Mouse (Mus musculus): Measurements from ENCODE around the gene Trf. TPM values are rescaled to one million over a fixed set of nuclear protein-coding genes. Genes with fewer than 3 reads are reported as not detected.

The Trf gene
- total RNA-seq, 1 experiment, result 9.6 TPM

DNA sequence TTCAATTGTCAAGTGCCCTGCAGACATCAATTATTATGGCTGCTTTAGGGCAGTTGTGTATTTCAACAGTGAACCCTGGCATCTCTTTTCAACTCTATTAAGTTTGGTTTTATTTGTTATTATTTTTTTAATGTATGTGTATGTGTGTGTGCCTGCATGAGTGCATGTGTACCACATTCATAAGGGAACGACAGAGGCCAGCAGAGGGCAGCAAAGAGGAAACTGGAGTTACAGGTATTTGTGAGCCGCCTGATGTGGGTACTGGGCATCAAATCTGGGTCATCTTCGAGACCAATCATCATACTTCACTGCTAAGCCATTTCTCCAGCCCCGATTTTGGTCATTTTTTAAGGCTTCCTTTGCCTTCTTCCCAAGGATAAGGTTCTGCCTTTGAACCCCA, 35.5 kb upstream of the Trf start:
- Histone ChIP-seq H3K9ac (ENCODE audit: insufficient read depth, low read depth, low read length, poor library complexity, severe bottlenecking) (no peak overlapping the region), H3K4me3 (ENCODE audit: insufficient read depth in 1 of 2, low read depth in 1 of 2, low read length in 2 of 2, poor library complexity in 1 of 2, severe bottlenecking in 1 of 2) (no peak overlapping the region), H3K27ac (ENCODE audit: insufficient read depth, low read depth, low read length, poor library complexity, severe bottlenecking) (no peak overlapping the region), H3K36me3 (ENCODE audit: control insufficient read depth, insufficient read depth, low read length, poor library complexity, severe bottlenecking) (no peaks in the 10 kb centered on the region), H3K4me1 (ENCODE audit: control insufficient read depth in 2 of 2, insufficient read depth in 2 of 2, low read length in 2 of 2, poor library complexity in 1 of 2) (no peaks in the 10 kb centered on the region), H3K9me3 (ENCODE audit: control insufficient read depth, insufficient read depth, low read depth, low read length) (no peaks in the 10 kb centered on the region)
- TF ChIP-seq MAFK (IDR thresholded peaks at IDR 0.05; ENCODE audit: insufficient read depth, low read depth, low read length), result no peak
- DNase-seq (ENCODE audit: low read depth, low spot score), result peak; percentile 22
- in situ Hi-C loops (cut with MboI; ENCODE audit: low sequenced_read_pairs in 2 of 2, unreplicated experiment in 2 of 2), result no loop called here

DNA sequence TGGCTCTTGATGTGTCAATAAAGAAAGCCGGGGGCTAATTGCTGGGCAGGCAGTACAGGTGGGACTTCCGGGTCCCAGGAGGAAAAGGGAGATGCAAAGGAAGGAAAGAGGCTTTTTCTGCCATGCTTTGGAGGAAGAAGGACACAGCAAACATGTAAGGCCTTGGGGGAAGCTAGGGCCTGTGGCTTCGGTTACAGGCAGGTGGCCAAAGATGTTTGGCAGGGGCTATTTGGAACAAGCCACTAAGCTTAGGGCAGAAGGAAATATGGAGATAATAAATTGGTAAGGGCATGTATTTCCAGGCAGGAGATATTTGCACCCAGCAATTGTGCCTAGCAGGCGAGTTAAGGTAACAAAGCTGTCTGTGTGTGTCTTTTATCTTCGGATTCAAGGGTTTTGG, 22.7 kb upstream of the Trf start:
- no peak overlapping the region for H3K9ac ChIP-seq (ENCODE audit: insufficient read depth, low read depth, low read length, poor library complexity, severe bottlenecking)
- no peak for DNase-seq (ENCODE audit: low read depth, low spot score)
- TF ChIP-seq CHD2 (IDR thresholded peaks at IDR 0.05; ENCODE audit: low read depth, low read length) (no peak), HCFC1 (IDR thresholded peaks at IDR 0.05; ENCODE audit: borderline replicate concordance, insufficient read depth, low read length) (no peak), ZNF384 (IDR thresholded peaks at IDR 0.05; ENCODE audit: low read depth, low read length) (no peak), MAFK (IDR thresholded peaks at IDR 0.05; ENCODE audit: insufficient read depth, low read depth, low read length) (no peak), ZC3H11A (IDR thresholded peaks at IDR 0.05; ENCODE audit: borderline replicate concordance, low read depth, low read length) (no peak)
- H3K27ac ChIP-seq (ENCODE audit: insufficient read depth, low read depth, low read length, poor library complexity, severe bottlenecking), result no peak overlapping the region
- H3K36me3 ChIP-seq (ENCODE audit: control insufficient read depth, insufficient read depth, low read length, poor library complexity, severe bottlenecking), result no peaks in the 10 kb centered on the region
- no peaks in the 10 kb centered on the region for H3K4me1 ChIP-seq (ENCODE audit: control insufficient read depth in 2 of 2, insufficient read depth in 2 of 2, low read length in 2 of 2, poor library complexity in 1 of 2)
- no peak overlapping the region for H3K4me3 ChIP-seq (ENCODE audit: insufficient read depth in 1 of 2, low read depth in 1 of 2, low read length in 2 of 2, poor library complexity in 1 of 2, severe bottlenecking in 1 of 2)
- in situ Hi-C loops (cut with MboI; ENCODE audit: low sequenced_read_pairs in 2 of 2, unreplicated experiment in 2 of 2), result no loop called here
- H3K9me3 ChIP-seq (ENCODE audit: control insufficient read depth, insufficient read depth, low read depth, low read length), result no peaks in the 10 kb centered on the region

DNA sequence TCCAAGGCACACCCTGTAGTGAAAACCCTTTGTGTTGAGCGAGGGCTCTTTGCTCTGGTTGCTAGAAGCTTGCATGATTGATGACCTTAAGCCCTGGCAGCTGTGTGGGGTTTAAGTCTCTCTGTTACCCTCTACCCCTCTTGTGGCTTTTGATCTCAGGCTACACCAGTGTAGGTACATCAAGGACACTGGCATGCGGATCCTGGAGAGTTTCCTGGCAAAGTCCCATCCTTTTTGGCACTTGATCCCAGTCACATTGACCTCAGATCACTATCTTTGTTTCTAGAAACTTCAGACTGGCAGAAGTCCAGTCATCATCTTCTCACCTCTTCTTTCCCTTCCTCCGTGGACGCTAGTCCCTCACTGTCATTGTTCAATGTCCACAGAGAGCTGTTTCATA, 18.4 kb upstream of the Trf start:
- Histone ChIP-seq H3K9ac (ENCODE audit: insufficient read depth, low read depth, low read length, poor library complexity, severe bottlenecking) (no peak overlapping the region), H3K27ac (ENCODE audit: insufficient read depth, low read depth, low read length, poor library complexity, severe bottlenecking) (no peak overlapping the region), H3K4me3 (ENCODE audit: insufficient read depth in 1 of 2, low read depth in 1 of 2, low read length in 2 of 2, poor library complexity in 1 of 2, severe bottlenecking in 1 of 2) (no peak overlapping the region), H3K4me1 (ENCODE audit: control insufficient read depth in 2 of 2, insufficient read depth in 2 of 2, low read length in 2 of 2, poor library complexity in 1 of 2) (no peaks in the 10 kb centered on the region), H3K36me3 (ENCODE audit: control insufficient read depth, insufficient read depth, low read length, poor library complexity, severe bottlenecking) (no peaks in the 10 kb centered on the region), H3K9me3 (ENCODE audit: control insufficient read depth, insufficient read depth, low read depth, low read length) (no peaks in the 10 kb centered on the region)
- in situ Hi-C loops (cut with MboI; ENCODE audit: low sequenced_read_pairs in 2 of 2, unreplicated experiment in 2 of 2), result no loop called here
- DNase-seq (ENCODE audit: low read depth, low spot score), result no peak
- TF ChIP-seq ZC3H11A (IDR thresholded peaks at IDR 0.05; ENCODE audit: borderline replicate concordance, low read depth, low read length) (no peak), HCFC1 (IDR thresholded peaks at IDR 0.05; ENCODE audit: borderline replicate concordance, insufficient read depth, low read length) (no peak), CHD2 (IDR thresholded peaks at IDR 0.05; ENCODE audit: low read depth, low read length) (no peak), MAFK (IDR thresholded peaks at IDR 0.05; ENCODE audit: insufficient read depth, low read depth, low read length) (no peak), ZNF384 (IDR thresholded peaks at IDR 0.05; ENCODE audit: low read depth, low read length) (no peak)

DNA sequence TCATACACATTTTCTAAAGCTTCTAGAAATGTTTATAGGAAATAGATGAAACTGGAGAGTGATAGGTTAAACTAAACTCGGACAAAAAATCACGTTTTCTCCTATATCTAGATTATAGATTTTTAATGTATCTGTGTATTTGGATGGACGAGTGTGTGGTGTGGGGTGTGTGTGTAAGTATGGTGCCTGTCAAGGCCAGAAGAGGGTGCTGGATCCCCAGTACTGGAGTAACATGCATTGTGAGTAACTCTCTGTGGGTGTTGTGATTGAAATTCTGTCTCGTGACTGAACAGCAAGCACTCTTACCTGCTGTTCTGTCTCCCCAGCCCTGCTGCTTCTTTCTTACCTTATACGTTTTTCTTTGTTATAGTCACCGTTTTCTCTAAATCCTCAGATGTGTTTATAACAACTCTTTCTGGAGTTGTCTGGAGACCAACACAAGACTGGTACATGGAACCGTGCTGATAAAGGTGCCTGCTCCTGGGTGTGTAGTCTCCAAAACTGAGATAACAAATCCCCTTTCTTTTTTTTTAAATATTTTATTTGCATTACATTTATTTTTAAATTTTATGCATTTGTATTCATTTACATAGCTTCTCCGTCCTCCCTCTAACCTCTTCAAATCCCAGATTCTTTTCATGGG, 16.4 kb upstream of the Trf start:
- DNase-seq (ENCODE audit: low read depth, low spot score), result no peak
- no peak for TF ChIP-seq CHD2 (IDR thresholded peaks at IDR 0.05; ENCODE audit: low read depth, low read length)
- no peak for TF ChIP-seq MAFK (IDR thresholded peaks at IDR 0.05; ENCODE audit: insufficient read depth, low read depth, low read length)
- no peak for TF ChIP-seq ZNF384 (IDR thresholded peaks at IDR 0.05; ENCODE audit: low read depth, low read length)
- no peak for TF ChIP-seq HCFC1 (IDR thresholded peaks at IDR 0.05; ENCODE audit: borderline replicate concordance, insufficient read depth, low read length)
- TF ChIP-seq ZC3H11A (IDR thresholded peaks at IDR 0.05; ENCODE audit: borderline replicate concordance, low read depth, low read length), result no peak
- in situ Hi-C loops (cut with MboI; ENCODE audit: low sequenced_read_pairs in 2 of 2, unreplicated experiment in 2 of 2), result no loop called here
- no peaks in the 10 kb centered on the region for H3K9me3 ChIP-seq (ENCODE audit: control insufficient read depth, insufficient read depth, low read depth, low read length)
- no peaks in the 10 kb centered on the region for H3K4me1 ChIP-seq (ENCODE audit: control insufficient read depth in 2 of 2, insufficient read depth in 2 of 2, low read length in 2 of 2, poor library complexity in 1 of 2)
- H3K9ac ChIP-seq (ENCODE audit: insufficient read depth, low read depth, low read length, poor library complexity, severe bottlenecking), result no peak overlapping the region
- no peak overlapping the region for H3K27ac ChIP-seq (ENCODE audit: insufficient read depth, low read depth, low read length, poor library complexity, severe bottlenecking)
- H3K36me3 ChIP-seq (ENCODE audit: control insufficient read depth, insufficient read depth, low read length, poor library complexity, severe bottlenecking), result no peaks in the 10 kb centered on the region
- H3K4me3 ChIP-seq (ENCODE audit: insufficient read depth in 1 of 2, low read depth in 1 of 2, low read length in 2 of 2, poor library complexity in 1 of 2, severe bottlenecking in 1 of 2), result no peak overlapping the region

DNA sequence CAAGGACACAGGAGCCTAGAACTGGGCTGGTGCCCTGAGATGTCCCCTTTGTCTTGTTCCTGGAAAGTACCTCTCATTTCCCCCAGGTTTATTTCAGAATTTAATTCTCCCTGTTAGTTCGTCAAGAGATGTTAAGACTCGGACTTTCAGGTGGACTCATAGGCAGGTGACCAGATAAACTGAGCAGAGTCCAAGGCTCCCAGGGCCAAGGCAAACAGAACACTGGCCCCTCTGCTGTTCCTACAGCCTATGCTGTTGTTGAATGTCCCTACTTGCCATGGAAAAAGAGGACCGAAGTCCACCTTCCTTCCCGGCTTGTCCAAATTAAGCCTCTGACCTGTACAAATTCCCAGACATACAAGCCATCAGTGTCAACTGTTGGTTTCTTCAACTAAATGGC, 13.4 kb upstream of the Trf start:
- H3K36me3 ChIP-seq (ENCODE audit: control insufficient read depth, insufficient read depth, low read length, poor library complexity, severe bottlenecking), result no peaks in the 10 kb centered on the region
- H3K4me3 ChIP-seq (ENCODE audit: insufficient read depth in 1 of 2, low read depth in 1 of 2, low read length in 2 of 2, poor library complexity in 1 of 2, severe bottlenecking in 1 of 2), result no peak overlapping the region
- H3K9ac ChIP-seq (ENCODE audit: insufficient read depth, low read depth, low read length, poor library complexity, severe bottlenecking), result no peak overlapping the region
- H3K4me1 ChIP-seq (ENCODE audit: control insufficient read depth in 2 of 2, insufficient read depth in 2 of 2, low read length in 2 of 2, poor library complexity in 1 of 2), result no peaks in the 10 kb centered on the region
- H3K9me3 ChIP-seq (ENCODE audit: control insufficient read depth, insufficient read depth, low read depth, low read length), result no peaks in the 10 kb centered on the region
- no peak overlapping the region for H3K27ac ChIP-seq (ENCODE audit: insufficient read depth, low read depth, low read length, poor library complexity, severe bottlenecking)
- no peak for TF ChIP-seq HCFC1 (IDR thresholded peaks at IDR 0.05; ENCODE audit: borderline replicate concordance, insufficient read depth, low read length)
- no peak for TF ChIP-seq CHD2 (IDR thresholded peaks at IDR 0.05; ENCODE audit: low read depth, low read length)
- in situ Hi-C loops (cut with MboI; ENCODE audit: low sequenced_read_pairs in 2 of 2, unreplicated experiment in 2 of 2), result no loop called here
- DNase-seq (ENCODE audit: low read depth, low spot score), result no peak
